Mouse (Mus musculus) E14TG2a.4 (cell line): ENCODE results near the gene B3galnt1.

ENCODE experiments used
- CTCF ChIP-seq: conservative IDR thresholded peaks from 2 replicates; pipeline ENCODE4 v1.5.1; 2014; ENCODE audit warnings: low read length
- POU5F1 ChIP-seq: IDR thresholded peaks from 2 replicates; pipeline ENCODE4 v1.6.1; 2014; ENCODE audit warnings: low read length, borderline replicate concordance

- TF ChIP-seq CTCF = no peak
- TF ChIP-seq POU5F1 = no peak
Measured at GRCm38 (mm10) chr3:69525072-69525529, 73.7 kb downstream of the B3galnt1 start.
